Mouse (Mus musculus): Measurements from ENCODE around the gene Klhdc2. TPM values are rescaled to one million over a fixed set of nuclear protein-coding genes. Genes with fewer than 3 reads are reported as not detected.

The Klhdc2 gene
- 294 and 313 TPM in 2 replicates for polyA plus RNA-seq (2015; fragmentation: Nextera tagmentation; extraction: Ambion mirVana)

- peaks cover 29% of the 10 kb centered on the region for H3K4me1 ChIP-seq (replicated peaks)
- H3K4me3 ChIP-seq (replicated peaks), result peak within 1 kb of the TSS; percentile 83
- peak; percentile 98 for ATAC-seq
- under 1% methylated on average over 76 of the region's 98 CpGs for WGBS
- peak within 1 kb of the TSS; percentile 96 for H3K27ac ChIP-seq
- peak within 1 kb of the TSS; percentile 82 for H3K4me2 ChIP-seq (replicated peaks)
- H3K36me3 ChIP-seq, result peaks cover 18% of the 10 kb centered on the region
- no peaks in the 10 kb centered on the region for H3K27me3 ChIP-seq
- H3K9ac ChIP-seq (replicated peaks), result peak within 1 kb of the TSS; percentile 98
- H3K9me3 ChIP-seq, result no peaks in the 10 kb centered on the region
These were observed at the start of gene Klhdc2 for GRCm38 (mm10) chr12:69296511-69297410. Gene Klhdc2, plus strand, starts transcription at chr12:69296681.

GRCm38 (mm10) chr12:69249766-69250165 lies 46.7 kb upstream of the Klhdc2 start:
- Histone ChIP-seq H3K27me3 (no peaks in the 10 kb centered on the region), H3K9ac (replicated peaks) (no peak overlapping the region), H3K36me3 (no peaks in the 10 kb centered on the region), H3K9me3 (no peaks in the 10 kb centered on the region), H3K27ac (no peak overlapping the region), H3K4me3 (replicated peaks) (no peak overlapping the region), H3K4me2 (replicated peaks) (no peak overlapping the region), H3K4me1 (replicated peaks) (no peaks in the 10 kb centered on the region)
- WGBS, result 93% methylated on average over 4 of the region's 4 CpGs
- no peak for ATAC-seq

- H3K4me2 ChIP-seq (replicated peaks), result no peak overlapping the region
- no peak overlapping the region for H3K27ac ChIP-seq
- no peaks in the 10 kb centered on the region for H3K4me1 ChIP-seq (replicated peaks)
- no peaks in the 10 kb centered on the region for H3K36me3 ChIP-seq
- no peak overlapping the region for H3K9ac ChIP-seq (replicated peaks)
- no peaks in the 10 kb centered on the region for H3K27me3 ChIP-seq
- ATAC-seq, result no peak
- 80% methylated on average over 8 of the region's 8 CpGs for WGBS
- H3K4me3 ChIP-seq (replicated peaks), result no peak overlapping the region
- no peaks in the 10 kb centered on the region for H3K9me3 ChIP-seq
These were observed 45.7 kb upstream of the Klhdc2 start for GRCm38 (mm10) chr12:69250756-69251155.

- Histone ChIP-seq H3K9ac (replicated peaks) (no peak overlapping the region), H3K27me3 (no peaks in the 10 kb centered on the region), H3K27ac (no peak overlapping the region), H3K4me1 (replicated peaks) (no peaks in the 10 kb centered on the region), H3K4me3 (replicated peaks) (no peak overlapping the region), H3K36me3 (no peaks in the 10 kb centered on the region), H3K9me3 (no peaks in the 10 kb centered on the region), H3K4me2 (replicated peaks) (no peak overlapping the region)
- ATAC-seq, result no peak
- 97% methylated on average over 1 of the region's 1 CpGs for WGBS
These were observed 42.7 kb upstream of the Klhdc2 start for GRCm38 (mm10) chr12:69253806-69254205.

GRCm38 (mm10) chr12:69257836-69258235 lies 38.6 kb upstream of the Klhdc2 start:
- no peak overlapping the region for H3K9ac ChIP-seq (replicated peaks)
- H3K36me3 ChIP-seq, result no peaks in the 10 kb centered on the region
- no peaks in the 10 kb centered on the region for H3K27me3 ChIP-seq
- H3K9me3 ChIP-seq, result no peaks in the 10 kb centered on the region
- no peak overlapping the region for H3K4me3 ChIP-seq (replicated peaks)
- H3K27ac ChIP-seq, result no peak overlapping the region
- WGBS, result 82% methylated on average over 11 of the region's 11 CpGs
- no peak overlapping the region for H3K4me2 ChIP-seq (replicated peaks)
- no peaks in the 10 kb centered on the region for H3K4me1 ChIP-seq (replicated peaks)
- no peak for ATAC-seq

- H3K27ac ChIP-seq, result no peak overlapping the region
- no peaks in the 10 kb centered on the region for H3K9me3 ChIP-seq
- 96% methylated on average over 5 of the region's 5 CpGs for WGBS
- no peak overlapping the region for H3K4me3 ChIP-seq (replicated peaks)
- no peak overlapping the region for H3K4me2 ChIP-seq (replicated peaks)
- H3K4me1 ChIP-seq (replicated peaks), result no peaks in the 10 kb centered on the region
- no peaks in the 10 kb centered on the region for H3K27me3 ChIP-seq
- H3K36me3 ChIP-seq, result no peaks in the 10 kb centered on the region
- no peak overlapping the region for H3K9ac ChIP-seq (replicated peaks)
- ATAC-seq, result no peak
These were observed 34.2 kb upstream of the Klhdc2 start for GRCm38 (mm10) chr12:69262251-69262650.

GRCm38 (mm10) chr12:69265031-69265430 lies 31.4 kb upstream of the Klhdc2 start:
- H3K36me3 ChIP-seq, result no peaks in the 10 kb centered on the region
- no peak overlapping the region for H3K4me3 ChIP-seq (replicated peaks)
- no peaks in the 10 kb centered on the region for H3K4me1 ChIP-seq (replicated peaks)
- no peaks in the 10 kb centered on the region for H3K9me3 ChIP-seq
- no peak overlapping the region for H3K9ac ChIP-seq (replicated peaks)
- no peak overlapping the region for H3K27ac ChIP-seq
- ATAC-seq, result no peak
- no peak overlapping the region for H3K4me2 ChIP-seq (replicated peaks)
- 92% methylated on average over 3 of the region's 3 CpGs for WGBS
- no peaks in the 10 kb centered on the region for H3K27me3 ChIP-seq

- Histone ChIP-seq H3K9me3 (no peaks in the 10 kb centered on the region), H3K4me1 (replicated peaks) (no peaks in the 10 kb centered on the region), H3K4me2 (replicated peaks) (no peak overlapping the region), H3K27ac (no peak overlapping the region), H3K4me3 (replicated peaks) (no peak overlapping the region), H3K36me3 (no peaks in the 10 kb centered on the region), H3K9ac (replicated peaks) (no peak overlapping the region), H3K27me3 (no peaks in the 10 kb centered on the region)
- WGBS, result 73% methylated on average over 11 of the region's 11 CpGs
- no peak for ATAC-seq
These were observed 28.4 kb upstream of the Klhdc2 start for GRCm38 (mm10) chr12:69267956-69268632.

- no peaks in the 10 kb centered on the region for H3K36me3 ChIP-seq
- WGBS, result 65% methylated on average over 2 of the region's 2 CpGs
- H3K9ac ChIP-seq (replicated peaks), result no peak overlapping the region
- no peak overlapping the region for H3K4me2 ChIP-seq (replicated peaks)
- H3K4me1 ChIP-seq (replicated peaks), result no peaks in the 10 kb centered on the region
- H3K27me3 ChIP-seq, result no peaks in the 10 kb centered on the region
- H3K9me3 ChIP-seq, result no peaks in the 10 kb centered on the region
- H3K27ac ChIP-seq, result no peak overlapping the region
- no peak for ATAC-seq
- H3K4me3 ChIP-seq (replicated peaks), result no peak overlapping the region
These were observed 27.5 kb upstream of the Klhdc2 start for GRCm38 (mm10) chr12:69268956-69269355.

- no peaks in the 10 kb centered on the region for H3K36me3 ChIP-seq
- no peak overlapping the region for H3K4me2 ChIP-seq (replicated peaks)
- no peaks in the 10 kb centered on the region for H3K27me3 ChIP-seq
- no peak overlapping the region for H3K27ac ChIP-seq
- no peak overlapping the region for H3K4me3 ChIP-seq (replicated peaks)
- no peaks in the 10 kb centered on the region for H3K4me1 ChIP-seq (replicated peaks)
- H3K9me3 ChIP-seq, result no peaks in the 10 kb centered on the region
- no peak overlapping the region for H3K9ac ChIP-seq (replicated peaks)
- WGBS, result 68% methylated on average over 1 of the region's 1 CpGs
- no peak for ATAC-seq
These were observed 16.5 kb upstream of the Klhdc2 start for GRCm38 (mm10) chr12:69279931-69280469.

- H3K9me3 ChIP-seq, result no peaks in the 10 kb centered on the region
- H3K27me3 ChIP-seq, result no peaks in the 10 kb centered on the region
- 86% methylated on average over 3 of the region's 3 CpGs for WGBS
- H3K4me1 ChIP-seq (replicated peaks), result no peaks in the 10 kb centered on the region
- no peak overlapping the region for H3K9ac ChIP-seq (replicated peaks)
- H3K27ac ChIP-seq, result no peak overlapping the region
- no peak overlapping the region for H3K4me2 ChIP-seq (replicated peaks)
- H3K4me3 ChIP-seq (replicated peaks), result no peak overlapping the region
- ATAC-seq, result no peak
- H3K36me3 ChIP-seq, result no peaks in the 10 kb centered on the region
These were observed 15.6 kb upstream of the Klhdc2 start for GRCm38 (mm10) chr12:69280915-69281314.

GRCm38 (mm10) chr12:69283146-69283545 lies 13.3 kb upstream of the Klhdc2 start:
- WGBS, result 83% methylated on average over 7 of the region's 7 CpGs
- H3K36me3 ChIP-seq, result no peaks in the 10 kb centered on the region
- H3K9ac ChIP-seq (replicated peaks), result no peak overlapping the region
- no peaks in the 10 kb centered on the region for H3K4me1 ChIP-seq (replicated peaks)
- no peak for ATAC-seq
- no peak overlapping the region for H3K4me3 ChIP-seq (replicated peaks)
- H3K9me3 ChIP-seq, result no peaks in the 10 kb centered on the region
- H3K27ac ChIP-seq, result no peak overlapping the region
- H3K27me3 ChIP-seq, result no peaks in the 10 kb centered on the region
- H3K4me2 ChIP-seq (replicated peaks), result no peak overlapping the region

Measured in midbrain, embryonic 13.5 days (tissue).